In the genomic region with DNA sequence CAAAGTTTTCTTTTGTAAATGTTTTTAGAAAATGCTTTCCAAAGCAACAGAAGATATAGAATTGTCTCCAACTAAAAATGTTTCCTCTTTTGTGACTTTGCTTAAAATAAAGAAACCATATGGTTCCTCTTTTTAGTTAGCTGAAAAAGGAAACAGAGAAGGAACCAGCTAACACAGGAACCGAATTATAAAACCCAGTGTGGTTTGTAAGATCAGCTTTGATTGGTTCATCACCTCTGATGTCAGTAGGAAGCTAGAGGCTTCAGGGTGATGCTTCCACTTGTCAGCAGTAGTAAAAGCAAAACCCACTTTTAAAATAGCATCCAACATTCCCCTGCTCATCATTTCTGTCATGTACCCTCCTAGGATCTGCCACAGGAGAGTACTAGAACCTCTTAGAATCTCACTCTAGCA, we compare ENCODE assay signal across 10 mouse cellular contexts. TPM values are rescaled to one million over a fixed set of nuclear protein-coding genes. Genes with fewer than 3 reads are reported as not detected.
DNase-seq lines count a peak whose midpoint lies in the region; ATAC-seq lines count a peak whose summit lies in the region.
"Had no signal": no experiment of that assay in that cellular context is flagged by ENCODE, and none has a peak within 500 bp of the region (broad histone marks: within the 10 kb centered on the region; RNA-seq: fewer than 3 reads in every experiment).

No protein-coding gene starts in this region.

- H3K36me3 ChIP-seq in embryonic facial prominence, embryonic 14.5 days (ENCODE audit: control insufficient read depth, insufficient read depth, low read length): 0 out of 2 replicates have a peak, but pooled peaks cover 4% of the 10 kb centered on the region
- H3K36me3 ChIP-seq in embryonic facial prominence, embryonic 10.5 days (replicated peaks): peaks cover 8% of the 10 kb centered on the region; the same call in 1 of the 2 replicates

- WGBS in embryonic facial prominence, embryonic 14.5 days: 60% methylated on average over 1 of the region's 1 CpGs
- 77% methylated on average over 1 of the region's 1 CpGs for WGBS in embryonic facial prominence, embryonic 10.5 days

- no peak overlapping the region for H3K9ac ChIP-seq in embryonic facial prominence, embryonic 14.5 days (ENCODE audit: low read depth, low read length)
- H3K9ac ChIP-seq: embryonic facial prominence, embryonic 15.5 days; heart, embryonic 13.5 days had no signal

- H3K27me3 ChIP-seq in embryonic facial prominence, embryonic 14.5 days (replicated peaks; ENCODE audit: control insufficient read depth, insufficient read depth, low read length): no peaks in the 10 kb centered on the region
- H3K27me3 ChIP-seq in embryonic facial prominence, embryonic 10.5 days (replicated peaks; ENCODE audit: low read depth, poor library complexity, severe bottlenecking): no peaks in the 10 kb centered on the region
- H3K27me3 ChIP-seq: embryonic facial prominence, embryonic 15.5 days; heart, embryonic 13.5 days had no signal

- H3K4me1 ChIP-seq in embryonic facial prominence, embryonic 14.5 days (ENCODE audit: control insufficient read depth, insufficient read depth, low read length): no peaks in the 10 kb centered on the region
- H3K4me1 ChIP-seq in embryonic facial prominence, embryonic 10.5 days: peaks cover 4% of the 10 kb centered on the region; the same call in 1 of the 2 replicates

- DNase-seq in embryonic facial prominence, embryonic 14.5 days (ENCODE audit: low spot score): peak; percentile 20
- no peak for DNase-seq in embryonic facial prominence, embryonic 10.5 days (ENCODE audit: low spot score)
- DNase-seq in lung, postnatal 10 days: peak; percentile 11
- no peak for DNase-seq in lung, postnatal 4 days
- DNase-seq in brain, adult 2 months (ENCODE audit: low read depth, low spot score): peak; percentile 89
- no peak for DNase-seq in gastrocnemius, postnatal 4 days (ENCODE audit: low spot score in 2 of 2)
- no peak for DNase-seq in kidney, postnatal 25 days

- H3K4me2 ChIP-seq in embryonic facial prominence, embryonic 14.5 days (ENCODE audit: low read depth, low read length): no peak overlapping the region
- H3K4me2 ChIP-seq: embryonic facial prominence, embryonic 15.5 days; heart, embryonic 13.5 days had no signal

- no peak overlapping the region for H3K4me3 ChIP-seq in embryonic facial prominence, embryonic 14.5 days (ENCODE audit: low read depth, low read length)
- no peak overlapping the region for H3K4me3 ChIP-seq in embryonic facial prominence, embryonic 10.5 days
- H3K4me3 ChIP-seq: embryonic facial prominence, embryonic 15.5 days; heart, embryonic 13.5 days had no signal

- ATAC-seq in embryonic facial prominence, embryonic 14.5 days (ENCODE audit: low read depth): no peak
- ATAC-seq in monocyte, adult 5-6 weeks (replicated peaks; ENCODE audit: insufficient number of reproducible peaks, low FRiP score, low TSS enrichment, poor library complexity, severe bottlenecking): peak; percentile 93

- H3K27ac ChIP-seq in embryonic facial prominence, embryonic 14.5 days (replicated peaks; ENCODE audit: low read depth, low read length): no peak overlapping the region
- H3K27ac ChIP-seq in embryonic facial prominence, embryonic 10.5 days (replicated peaks): no peak overlapping the region
- H3K27ac ChIP-seq: embryonic facial prominence, embryonic 15.5 days; heart, embryonic 13.5 days had no signal

- no peaks in the 10 kb centered on the region for H3K9me3 ChIP-seq in embryonic facial prominence, embryonic 14.5 days (ENCODE audit: control insufficient read depth, low read length)
- H3K9me3 ChIP-seq in embryonic facial prominence, embryonic 10.5 days: no peaks in the 10 kb centered on the region
- H3K9me3 ChIP-seq: embryonic facial prominence, embryonic 15.5 days; heart, embryonic 13.5 days had no signal

RNA-seq across cellular contexts. Expression of a gene that starts 3.7 kb away (rescaled TPM):
- polyA plus RNA-seq in embryonic facial prominence, embryonic 14.5 days (2014; fragmentation: Nextera tagmentation; extraction: Ambion mirVana): 2.8 and 3.2 TPM in 2 replicates
- 0.23 TPM in 1 of 2 replicates, not detected in the other for polyA plus RNA-seq in embryonic facial prominence, embryonic 10.5 days (2016; fragmentation: Nextera tagmentation; extraction: Ambion mirVana)
- total RNA-seq in monocyte, adult 5-6 weeks (2017): 87.8 to 115 TPM (median 89.0 TPM) in 3 replicates
- total RNA-seq in gastrocnemius, postnatal 4 days (2021): 1 to 10 TPM; 1.6 to 1.7 TPM

RNA-seq across cellular contexts. Expression of a gene that starts 10.5 kb away (rescaled TPM):
- polyA plus RNA-seq in embryonic facial prominence, embryonic 14.5 days (2014; fragmentation: Nextera tagmentation; extraction: Ambion mirVana): 0.52 and 0.58 TPM in 2 replicates
- polyA plus RNA-seq in embryonic facial prominence, embryonic 10.5 days (2016; fragmentation: Nextera tagmentation; extraction: Ambion mirVana): 1.1 and 1.5 TPM in 2 replicates
- 5.3 to 20.4 TPM (median 14.3 TPM) in 3 replicates for total RNA-seq in monocyte, adult 5-6 weeks (2017)
- total RNA-seq in gastrocnemius, postnatal 4 days (2021): under 1 TPM; 0.20 to 0.31 TPM

RNA-seq across cellular contexts. Expression of a gene that starts 10.5 kb away (rescaled TPM):
- polyA plus RNA-seq in embryonic facial prominence, embryonic 14.5 days (2014; fragmentation: Nextera tagmentation; extraction: Ambion mirVana): 5.1 and 6.0 TPM in 2 replicates
- 1.6 and 3.0 TPM in 2 replicates for polyA plus RNA-seq in embryonic facial prominence, embryonic 10.5 days (2016; fragmentation: Nextera tagmentation; extraction: Ambion mirVana)
- total RNA-seq in monocyte, adult 5-6 weeks (2017): 136 to 257 TPM (median 204 TPM) in 3 replicates
- total RNA-seq in gastrocnemius, postnatal 4 days (2021): 1 to 10 TPM; 4.7 to 6.0 TPM

RNA-seq across cellular contexts. Expression of a gene that starts 16.0 kb away (rescaled TPM):
- 0.32 and 0.56 TPM in 2 replicates for polyA plus RNA-seq in embryonic facial prominence, embryonic 14.5 days (2014; fragmentation: Nextera tagmentation; extraction: Ambion mirVana)
- polyA plus RNA-seq in embryonic facial prominence, embryonic 10.5 days (2016; fragmentation: Nextera tagmentation; extraction: Ambion mirVana): 0.12 and 0.24 TPM in 2 replicates
- 0.68 to 0.96 TPM (median 0.86 TPM) in 3 replicates for total RNA-seq in monocyte, adult 5-6 weeks (2017)
- total RNA-seq in gastrocnemius, postnatal 4 days (2021): not detected

Comparison
In these comparisons a context has a peak if more than half of its experiments do, and no peak if none do; other contexts are left out.
1. DNase-seq: peak in embryonic facial prominence, embryonic 14.5 days (single experiment), lung, postnatal 10 days (single experiment) and brain, adult 2 months (single experiment); none in embryonic facial prominence, embryonic 10.5 days (single experiment), lung, postnatal 4 days (0 of 2), gastrocnemius, postnatal 4 days (0 of 2) and kidney, postnatal 25 days (0 of 2).
2. RNA of a gene that starts 3.7 kb away (total RNA-seq): 87.8 to 115 TPM in monocyte, adult 5-6 weeks; 1.6 to 1.7 TPM in gastrocnemius, postnatal 4 days; every median in the first group is over 10 times any median in the second.
3. RNA of a gene that starts 10.5 kb away (total RNA-seq): 136 to 257 TPM in monocyte, adult 5-6 weeks; 4.7 to 6.0 TPM in gastrocnemius, postnatal 4 days; every median in the first group is over 10 times any median in the second.